ENCODE assay signal across 7 mouse cellular contexts in genomic region chr6:120154526-120155309, GRCm38 (mm10).
DNase-seq lines count a peak whose midpoint lies in the region; ATAC-seq and TF ChIP-seq lines count a peak whose summit lies in the region.

No protein-coding gene starts in this region.

- peaks cover 2% of the 10 kb centered on the region; the same call in 1 of the 2 replicates for H3K4me1 ChIP-seq in liver, embryonic 11.5 days (replicated peaks; ENCODE audit: control insufficient read depth, insufficient read depth, low read length)
- H3K4me1 ChIP-seq in limb, embryonic 14.5 days (ENCODE audit: control insufficient read depth, insufficient read depth, low read length), result peaks cover 7% of the 10 kb centered on the region
- no peaks in the 10 kb centered on the region for H3K4me1 ChIP-seq in hindbrain, embryonic 11.5 days (replicated peaks; ENCODE audit: control insufficient read depth, insufficient read depth, low read length)

- TF ChIP-seq CTCF in brain, embryonic 14.5 days (IDR thresholded peaks at IDR 0.05; ENCODE audit: borderline replicate concordance, extremely low read depth, insufficient read depth, insufficient read length), result no peak

- no peak for DNase-seq in liver, embryonic 11.5 days (ENCODE audit: low spot score)
- DNase-seq in liver, result no peak
- DNase-seq in brain, embryonic 14.5 days (ENCODE audit: low read depth), result peak; percentile 51
- DNase-seq in limb, embryonic 14.5 days (ENCODE audit: low spot score), result no peak
- peak; percentile 71 to 78 for DNase-seq in thymus, adult 18-20 months
- DNase-seq in right cerebral cortex, adult 2 months (ENCODE audit: low spot score in 2 of 2), result no peak
- no peak for DNase-seq in hindbrain, embryonic 11.5 days (ENCODE audit: low spot score)

- no peak for TF ChIP-seq POLR2A in brain, embryonic 14.5 days (IDR thresholded peaks at IDR 0.05; ENCODE audit: borderline replicate concordance, extremely low read depth, insufficient read depth, insufficient read length, poor library complexity, severe bottlenecking)
- no peak for TF ChIP-seq POLR2A in limb, embryonic 14.5 days (IDR thresholded peaks at IDR 0.05; ENCODE audit: borderline replicate concordance, extremely low read depth, insufficient read depth, insufficient read length)

- no peaks in the 10 kb centered on the region for H3K27me3 ChIP-seq in liver, embryonic 11.5 days (replicated peaks; ENCODE audit: control insufficient read depth, insufficient read depth, low read length)
- H3K27me3 ChIP-seq in limb, embryonic 14.5 days (ENCODE audit: control insufficient read depth, insufficient read depth, low read length), result no peaks in the 10 kb centered on the region
- H3K27me3 ChIP-seq in hindbrain, embryonic 11.5 days (ENCODE audit: control insufficient read depth, insufficient read depth, low read length), result no peaks in the 10 kb centered on the region

- H3K9me3 ChIP-seq in liver, embryonic 11.5 days (ENCODE audit: control insufficient read depth, low read length), result no peaks in the 10 kb centered on the region
- no peaks in the 10 kb centered on the region for H3K9me3 ChIP-seq in limb, embryonic 14.5 days (ENCODE audit: control insufficient read depth, low read length)
- no peaks in the 10 kb centered on the region for H3K9me3 ChIP-seq in hindbrain, embryonic 11.5 days (ENCODE audit: control insufficient read depth, low read length)

- no peak overlapping the region for H3K4me2 ChIP-seq in liver, embryonic 11.5 days
- H3K4me2 ChIP-seq in limb, embryonic 14.5 days (replicated peaks; ENCODE audit: low read depth, low read length, severe bottlenecking), result no peak overlapping the region
- H3K4me2 ChIP-seq in hindbrain, embryonic 11.5 days (replicated peaks; ENCODE audit: low read depth, low read length), result no peak overlapping the region

- H3K9ac ChIP-seq in liver, embryonic 11.5 days (ENCODE audit: low read depth, low read length), result no peak overlapping the region
- no peak overlapping the region for H3K9ac ChIP-seq in limb, embryonic 14.5 days (ENCODE audit: low read depth, low read length, severe bottlenecking)
- no peak overlapping the region for H3K9ac ChIP-seq in hindbrain, embryonic 11.5 days (ENCODE audit: low read depth, low read length)

- WGBS in liver, embryonic 11.5 days, result 73% methylated on average over 5 of the region's 5 CpGs
- 56% methylated on average over 5 of the region's 5 CpGs for WGBS in limb, embryonic 14.5 days
- 69% methylated on average over 5 of the region's 5 CpGs for WGBS in hindbrain, embryonic 11.5 days

- no peaks in the 10 kb centered on the region for H3K36me3 ChIP-seq in liver, embryonic 11.5 days (ENCODE audit: control insufficient read depth, insufficient read depth, low read length)
- H3K36me3 ChIP-seq in limb, embryonic 14.5 days (ENCODE audit: control insufficient read depth, insufficient read depth, low read length), result no peaks in the 10 kb centered on the region
- H3K36me3 ChIP-seq in hindbrain, embryonic 11.5 days (ENCODE audit: control insufficient read depth, insufficient read depth, low read length), result no peaks in the 10 kb centered on the region

- no peak overlapping the region for H3K4me3 ChIP-seq in liver, embryonic 11.5 days (ENCODE audit: low read depth, low read length)
- no peak overlapping the region for H3K4me3 ChIP-seq in limb, embryonic 14.5 days (replicated peaks; ENCODE audit: low read length)
- H3K4me3 ChIP-seq in hindbrain, embryonic 11.5 days (ENCODE audit: low read depth, low read length), result no peak overlapping the region

- ATAC-seq in liver, embryonic 11.5 days (replicated peaks; ENCODE audit: low FRiP score), result 0 out of 2 replicates have a peak, but pooled peaks have one; percentile 25
- ATAC-seq in limb, embryonic 14.5 days (ENCODE audit: low FRiP score, low read depth), result peak; percentile 48; the same call in 1 of the 2 replicates
- no peak for ATAC-seq in hindbrain, embryonic 11.5 days (ENCODE audit: low FRiP score)

- H3K27ac ChIP-seq in liver, embryonic 11.5 days (ENCODE audit: low read depth, low read length), result no peak overlapping the region
- H3K27ac ChIP-seq in limb, embryonic 14.5 days (replicated peaks; ENCODE audit: low read depth, low read length), result no peak overlapping the region
- no peak overlapping the region for H3K27ac ChIP-seq in hindbrain, embryonic 11.5 days (ENCODE audit: low read depth, low read length)

Comparison
In these comparisons a context has a peak if more than half of its experiments do, and no peak if none do; other contexts are left out.
1. DNase-seq: peak in brain, embryonic 14.5 days (single experiment) and thymus, adult 18-20 months (2 of 2); none in liver, embryonic 11.5 days (single experiment), liver (single experiment), limb, embryonic 14.5 days (single experiment), right cerebral cortex, adult 2 months (0 of 2) and hindbrain, embryonic 11.5 days (single experiment).